ENCODE assay signal across 1 mouse cellular context in the genomic region with DNA sequence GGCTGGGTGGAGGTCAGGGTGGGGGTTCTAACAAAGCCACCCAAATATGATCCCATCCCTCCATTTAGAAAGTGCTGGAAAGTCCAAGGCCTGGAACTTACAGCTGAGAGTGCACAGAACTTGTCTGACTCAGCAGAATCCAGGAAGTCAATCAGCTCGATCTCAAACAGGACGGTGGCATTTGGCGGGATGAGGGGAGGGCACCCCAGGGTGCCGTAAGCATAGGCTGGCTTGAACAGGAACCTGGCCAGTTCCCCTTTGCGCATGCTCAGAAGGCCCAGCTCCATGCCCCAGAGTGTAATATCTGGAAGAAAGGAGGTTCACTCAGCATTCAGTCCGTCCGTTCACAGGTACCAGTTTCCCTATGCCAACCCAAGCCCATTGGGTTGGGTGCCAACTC.
TF ChIP-seq lines count a peak whose summit lies in the region.

No protein-coding gene starts in this region.

TF ChIP-seq in ES-E14, 5 proteins besides CTCF, POLR2A, EP300 and RAD21:
- TF ChIP-seq ZC3H11A (IDR thresholded peaks at IDR 0.05; ENCODE audit: borderline replicate concordance, low read depth, low read length) = no peak
- peak; percentile 46; the same call in 1 of the 2 replicates for TF ChIP-seq MAFK (IDR thresholded peaks at IDR 0.05; ENCODE audit: insufficient read depth, low read depth, low read length)
- TF ChIP-seq HCFC1 (IDR thresholded peaks at IDR 0.05; ENCODE audit: borderline replicate concordance, insufficient read depth, low read length) = no peak
- TF ChIP-seq CHD2 (IDR thresholded peaks at IDR 0.05; ENCODE audit: low read depth, low read length) = no peak
- no peak for TF ChIP-seq ZNF384 (IDR thresholded peaks at IDR 0.05; ENCODE audit: low read depth, low read length)
